Mouse (Mus musculus) right cerebral cortex, postnatal 36 days (tissue): Measurements from ENCODE around the gene Smurf1.

Experiments used
- DNase-seq, 2 experiments: peaks; one replicate each; pipeline ENCODE4 v3.0.0; 2022; ENCODE audit warnings: low spot score in 2 of 2, mixed read lengths in 1 of 2

The Smurf1 gene

GRCm38 (mm10) chr5:144870782-144871181 is 94.9 kb downstream of the Smurf1 start:
- DNase-seq, result no peak

- DNase-seq, result no peak
These were observed 96.2 kb downstream of the Smurf1 start for GRCm38 (mm10) chr5:144869466-144869865.

- no peak for DNase-seq
These were observed 98.7 kb downstream of the Smurf1 start for GRCm38 (mm10) chr5:144866923-144867322.

- DNase-seq, result no peak
These were observed 104.7 kb downstream of the Smurf1 start for GRCm38 (mm10) chr5:144860913-144861312.

- no peak for DNase-seq
These were observed 106.4 kb downstream of the Smurf1 start for GRCm38 (mm10) chr5:144859284-144859683.

GRCm38 (mm10) chr5:144858527-144858926 is 107.1 kb downstream of the Smurf1 start:
- no peak for DNase-seq

- no peak for DNase-seq
These were observed 109.7 kb downstream of the Smurf1 start for GRCm38 (mm10) chr5:144855936-144856335.

- DNase-seq, result no peak
These were observed 111.7 kb downstream of the Smurf1 start for GRCm38 (mm10) chr5:144853931-144854330.

- DNase-seq, result no peak
These were observed 113.8 kb downstream of the Smurf1 start for GRCm38 (mm10) chr5:144851820-144852219.

GRCm38 (mm10) chr5:144849932-144850331 is 115.7 kb downstream of the Smurf1 start:
- DNase-seq, result no peak

- no peak for DNase-seq
These were observed 116.9 kb downstream of the Smurf1 start for GRCm38 (mm10) chr5:144848735-144849134.

GRCm38 (mm10) chr5:144845352-144845751 is 120.3 kb downstream of the Smurf1 start:
- no peak for DNase-seq

GRCm38 (mm10) chr5:144836100-144836499 is 129.5 kb downstream of the Smurf1 start:
- DNase-seq, result no peak

- no peak for DNase-seq
These were observed 133.7 kb downstream of the Smurf1 start for GRCm38 (mm10) chr5:144831840-144832469.

GRCm38 (mm10) chr5:144829631-144830030 is 136.0 kb downstream of the Smurf1 start:
- no peak for DNase-seq

GRCm38 (mm10) chr5:144828365-144829102 is 137.1 kb downstream of the Smurf1 start:
- DNase-seq, result no peak
